Mouse (Mus musculus): ENCODE results near the gene Ilf3. TPM values are rescaled to one million over a fixed set of nuclear protein-coding genes. Genes with fewer than 3 reads are reported as not detected.

The Ilf3 gene
- total RNA-seq (2014; rRNA removed) (9.5 and 13.0 TPM in 2 replicates), polyA plus RNA-seq (2012; rRNA removed) (9.1 and 13.5 TPM in 2 replicates)

DNA sequence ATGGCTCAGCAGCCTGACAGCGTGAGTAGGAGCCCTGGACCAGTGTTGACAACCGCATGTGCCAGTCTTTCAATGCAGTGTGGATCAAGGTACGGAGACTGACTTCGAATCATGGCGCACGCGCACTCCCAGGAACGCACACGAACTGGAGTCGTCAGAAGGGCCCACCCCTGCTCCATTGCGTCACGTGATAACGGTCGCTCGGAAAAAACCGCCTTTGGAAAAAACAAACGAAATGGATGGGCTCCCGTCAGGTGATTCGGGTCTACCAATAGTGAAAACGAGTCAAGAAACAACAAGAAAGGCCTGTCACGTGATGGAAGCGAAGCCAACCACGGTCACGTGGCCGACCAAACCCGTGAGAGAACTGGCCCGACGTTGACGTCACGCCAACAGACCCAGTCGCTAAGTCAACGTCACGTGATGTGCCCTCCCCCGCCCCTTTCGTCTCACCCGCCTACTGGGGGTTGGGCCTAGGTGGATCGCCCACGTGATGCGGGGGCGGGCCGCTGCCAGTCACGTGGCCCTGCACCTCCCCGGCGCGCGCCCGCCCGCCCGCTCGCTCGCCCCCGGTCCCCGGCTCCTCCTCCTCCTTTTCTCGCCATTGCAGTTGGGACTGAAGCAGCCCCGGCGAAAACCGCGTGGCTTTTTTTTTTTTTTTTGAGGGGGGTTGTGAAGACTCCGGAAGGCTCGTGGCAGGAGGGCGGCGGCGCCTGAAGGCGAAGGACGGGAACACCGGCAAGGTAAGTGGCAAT lies at the start of gene Ilf3:
Gene Ilf3, plus strand, starts transcription at position 515 of the 755 bp plus-strand sequence.
- no peaks in the 10 kb centered on the region for H3K36me3 ChIP-seq (ENCODE audit: control insufficient read depth, insufficient read depth, low read length)
- peaks cover 21% of the 10 kb centered on the region; the same call in 1 of the 2 replicates for H3K79me2 ChIP-seq (ENCODE audit: control insufficient read depth, insufficient read depth, low read length)
- peak within 1 kb of the TSS; percentile 98 for H3K4me3 ChIP-seq (ENCODE audit: insufficient read depth, low read depth, low read length)
- H3K27ac ChIP-seq (replicated peaks; ENCODE audit: insufficient read depth, low read depth, low read length), result peak within 1 kb of the TSS; percentile 22
- H3K9ac ChIP-seq (ENCODE audit: low read depth, low read length), result peak within 1 kb of the TSS; percentile 83
- 1% methylated on average over 66 of the region's 66 CpGs for WGBS
- no peaks in the 10 kb centered on the region for H3K27me3 ChIP-seq (ENCODE audit: control insufficient read depth, insufficient read depth, low read length)
- TF ChIP-seq POLR2A (IDR thresholded peaks at IDR 0.05; ENCODE audit: extremely low read depth, insufficient read depth, low read length), result 0 out of 2 replicates have a peak, but pooled peaks have one; percentile 25
- no peak for TF ChIP-seq CTCF (IDR thresholded peaks at IDR 0.05; ENCODE audit: low read depth, low read length)
- H3K4me1 ChIP-seq (ENCODE audit: control insufficient read depth, insufficient read depth, low read length), result peaks cover 6% of the 10 kb centered on the region
- peak; percentile 99 for DNase-seq (ENCODE audit: extremely low read depth, low read depth, low spot score)

DNA sequence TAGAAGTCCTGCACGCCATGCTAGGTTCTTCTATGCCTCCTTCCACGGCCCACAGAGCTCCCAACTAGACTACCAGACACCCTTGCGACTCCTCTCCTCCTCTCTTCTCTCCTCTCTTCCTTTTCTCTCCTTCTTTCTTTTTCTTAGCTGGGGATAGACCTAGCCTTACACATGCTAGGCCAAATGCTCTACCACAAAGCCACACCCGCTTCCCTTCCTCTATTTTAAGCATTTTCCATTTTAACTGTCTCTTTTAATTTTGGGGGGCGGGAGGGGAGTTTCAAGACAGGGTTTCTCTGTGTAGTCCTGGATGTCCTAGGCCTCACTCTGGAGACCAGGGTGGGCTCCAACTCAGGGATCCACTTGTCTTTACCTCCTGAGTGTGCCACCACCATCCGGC lies 48.9 kb upstream of the Ilf3 start:
- no peak overlapping the region for H3K9ac ChIP-seq (ENCODE audit: low read depth, low read length)
- no peaks in the 10 kb centered on the region for H3K36me3 ChIP-seq (ENCODE audit: control insufficient read depth, insufficient read depth, low read length)
- no peaks in the 10 kb centered on the region for H3K27me3 ChIP-seq (ENCODE audit: control insufficient read depth, insufficient read depth, low read length)
- peaks cover 2% of the 10 kb centered on the region for H3K4me1 ChIP-seq (ENCODE audit: control insufficient read depth, insufficient read depth, low read length)
- H3K79me2 ChIP-seq (ENCODE audit: control insufficient read depth, insufficient read depth, low read length), result no peaks in the 10 kb centered on the region
- 92% methylated on average over 6 of the region's 6 CpGs for WGBS
- H3K27ac ChIP-seq (replicated peaks; ENCODE audit: insufficient read depth, low read depth, low read length), result no peak overlapping the region
- no peak overlapping the region for H3K4me3 ChIP-seq (ENCODE audit: insufficient read depth, low read depth, low read length)
- no peak for DNase-seq (ENCODE audit: extremely low read depth, low read depth, low spot score)
- TF ChIP-seq POLR2A (IDR thresholded peaks at IDR 0.05; ENCODE audit: extremely low read depth, insufficient read depth, low read length), result no peak
- TF ChIP-seq CTCF (IDR thresholded peaks at IDR 0.05; ENCODE audit: low read depth, low read length), result no peak

DNA sequence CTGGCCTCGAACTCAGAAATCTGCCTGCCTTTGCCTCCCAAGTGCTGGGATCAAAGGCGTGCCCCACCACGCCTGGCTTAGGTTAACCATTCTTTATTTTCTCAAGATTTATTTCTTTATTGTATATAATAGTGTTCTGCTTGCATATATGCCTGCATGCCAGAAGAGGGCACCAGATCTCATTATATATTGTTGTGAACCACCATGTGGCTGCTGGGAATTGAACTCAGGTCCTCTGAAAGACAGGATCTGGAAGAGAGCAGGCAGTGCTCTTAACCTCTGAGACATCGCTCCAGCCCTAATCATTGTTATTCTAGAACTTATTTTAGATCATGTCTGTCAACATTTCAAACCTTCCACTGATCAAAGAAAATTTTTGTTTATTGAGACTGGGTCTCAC lies 48.2 kb upstream of the Ilf3 start:
- Histone ChIP-seq H3K36me3 (ENCODE audit: control insufficient read depth, insufficient read depth, low read length) (no peaks in the 10 kb centered on the region), H3K27me3 (ENCODE audit: control insufficient read depth, insufficient read depth, low read length) (no peaks in the 10 kb centered on the region), H3K9ac (ENCODE audit: low read depth, low read length) (no peak overlapping the region), H3K4me1 (ENCODE audit: control insufficient read depth, insufficient read depth, low read length) (peaks cover 2% of the 10 kb centered on the region), H3K79me2 (ENCODE audit: control insufficient read depth, insufficient read depth, low read length) (no peaks in the 10 kb centered on the region), H3K4me3 (ENCODE audit: insufficient read depth, low read depth, low read length) (no peak overlapping the region), H3K27ac (replicated peaks; ENCODE audit: insufficient read depth, low read depth, low read length) (no peak overlapping the region)
- 100% methylated on average over 4 of the region's 4 CpGs for WGBS
- DNase-seq (ENCODE audit: extremely low read depth, low read depth, low spot score), result no peak
- TF ChIP-seq CTCF (IDR thresholded peaks at IDR 0.05; ENCODE audit: low read depth, low read length), result no peak
- TF ChIP-seq POLR2A (IDR thresholded peaks at IDR 0.05; ENCODE audit: extremely low read depth, insufficient read depth, low read length), result no peak

DNA sequence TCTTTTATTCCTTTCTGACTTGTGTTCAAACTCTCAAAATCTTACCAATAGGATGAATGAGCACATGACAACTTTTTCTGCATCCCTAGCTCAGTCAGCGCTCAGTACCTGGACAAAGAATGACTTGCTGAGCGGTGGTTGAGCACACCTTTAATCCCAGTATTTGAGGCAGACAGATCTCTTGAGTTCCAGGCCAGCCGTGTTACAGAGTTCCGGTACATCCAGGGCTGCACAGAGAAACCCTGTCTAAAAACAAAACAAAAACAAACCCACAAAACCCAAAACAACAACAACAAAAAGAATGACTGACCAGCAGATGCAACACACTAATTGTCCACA lies 47.4 kb upstream of the Ilf3 start:
- no peak overlapping the region for H3K4me3 ChIP-seq (ENCODE audit: insufficient read depth, low read depth, low read length)
- no peaks in the 10 kb centered on the region for H3K36me3 ChIP-seq (ENCODE audit: control insufficient read depth, insufficient read depth, low read length)
- DNase-seq (ENCODE audit: extremely low read depth, low read depth, low spot score), result no peak
- H3K79me2 ChIP-seq (ENCODE audit: control insufficient read depth, insufficient read depth, low read length), result no peaks in the 10 kb centered on the region
- H3K9ac ChIP-seq (ENCODE audit: low read depth, low read length), result no peak overlapping the region
- no peak overlapping the region for H3K27ac ChIP-seq (replicated peaks; ENCODE audit: insufficient read depth, low read depth, low read length)
- peaks cover 2% of the 10 kb centered on the region for H3K4me1 ChIP-seq (ENCODE audit: control insufficient read depth, insufficient read depth, low read length)
- no peaks in the 10 kb centered on the region for H3K27me3 ChIP-seq (ENCODE audit: control insufficient read depth, insufficient read depth, low read length)
- no peak for TF ChIP-seq POLR2A (IDR thresholded peaks at IDR 0.05; ENCODE audit: extremely low read depth, insufficient read depth, low read length)
- TF ChIP-seq CTCF (IDR thresholded peaks at IDR 0.05; ENCODE audit: low read depth, low read length), result no peak
- 27% methylated on average over 4 of the region's 4 CpGs for WGBS

DNA sequence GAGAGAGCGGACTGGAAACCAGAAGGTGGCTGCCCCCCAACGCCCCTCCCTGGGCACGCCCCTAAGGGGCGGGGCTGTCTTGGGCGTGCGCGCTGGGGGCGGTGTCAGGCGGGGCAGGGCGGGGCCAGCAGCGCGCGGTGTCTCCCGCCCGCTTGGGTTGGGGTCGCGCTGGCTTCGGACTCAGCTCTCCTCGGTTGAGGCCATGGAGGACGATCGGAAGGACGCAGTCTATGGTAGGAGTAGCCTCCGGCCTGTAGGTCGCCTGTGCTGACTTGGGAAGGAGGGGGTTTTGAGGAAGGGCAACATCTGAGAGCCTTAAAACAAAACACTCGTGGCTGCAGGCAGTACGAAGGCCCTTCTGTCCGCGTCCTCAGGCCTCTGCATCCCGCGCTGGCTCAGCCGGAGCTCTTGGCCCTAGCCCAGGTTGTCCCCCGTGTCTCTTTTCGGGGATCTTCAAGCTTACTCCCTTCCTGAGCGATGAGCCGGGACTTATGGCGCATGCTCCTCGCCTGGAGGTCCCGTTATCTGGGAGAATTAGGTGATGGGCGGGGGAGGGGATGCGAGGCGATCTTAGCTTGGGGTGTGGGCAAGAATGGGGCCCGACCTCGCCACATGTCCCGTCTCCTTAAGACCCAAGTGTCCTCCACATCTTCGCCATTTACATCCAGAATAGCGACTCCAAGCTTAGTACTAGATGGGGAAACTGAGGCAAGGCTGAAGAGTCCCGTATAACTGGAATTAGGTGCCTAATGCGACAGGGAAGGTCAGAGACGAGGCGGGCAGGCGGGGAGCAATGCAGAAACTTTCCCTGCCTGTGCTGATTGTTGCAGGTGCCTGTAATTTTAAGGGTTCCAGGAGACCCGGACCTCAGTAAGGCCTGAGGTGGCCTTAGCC lies 46.8 kb upstream of the Ilf3 start, which contains the start of gene Slc44a2:
Gene Slc44a2, plus strand, starts transcription at position 80 of the 894 bp plus-strand sequence.
- H3K9ac ChIP-seq (ENCODE audit: low read depth, low read length), result peak within 1 kb of the TSS; percentile 77
- H3K79me2 ChIP-seq (ENCODE audit: control insufficient read depth, insufficient read depth, low read length), result no peaks in the 10 kb centered on the region
- TF ChIP-seq CTCF (IDR thresholded peaks at IDR 0.05; ENCODE audit: low read depth, low read length) (no peak), POLR2A (IDR thresholded peaks at IDR 0.05; ENCODE audit: extremely low read depth, insufficient read depth, low read length) (0 out of 2 replicates have a peak, but pooled peaks have one; percentile 12)
- peaks cover 2% of the 10 kb centered on the region for H3K4me1 ChIP-seq (ENCODE audit: control insufficient read depth, insufficient read depth, low read length)
- no peaks in the 10 kb centered on the region for H3K36me3 ChIP-seq (ENCODE audit: control insufficient read depth, insufficient read depth, low read length)
- H3K4me3 ChIP-seq (ENCODE audit: insufficient read depth, low read depth, low read length), result peak within 1 kb of the TSS; percentile 86
- H3K27me3 ChIP-seq (ENCODE audit: control insufficient read depth, insufficient read depth, low read length), result no peaks in the 10 kb centered on the region
- 9% methylated on average over 52 of the region's 52 CpGs for WGBS
- peak; percentile 33 for DNase-seq (ENCODE audit: extremely low read depth, low read depth, low spot score)
- peak within 1 kb of the TSS; percentile 30 for H3K27ac ChIP-seq (replicated peaks; ENCODE audit: insufficient read depth, low read depth, low read length)
